In the genomic region with DNA sequence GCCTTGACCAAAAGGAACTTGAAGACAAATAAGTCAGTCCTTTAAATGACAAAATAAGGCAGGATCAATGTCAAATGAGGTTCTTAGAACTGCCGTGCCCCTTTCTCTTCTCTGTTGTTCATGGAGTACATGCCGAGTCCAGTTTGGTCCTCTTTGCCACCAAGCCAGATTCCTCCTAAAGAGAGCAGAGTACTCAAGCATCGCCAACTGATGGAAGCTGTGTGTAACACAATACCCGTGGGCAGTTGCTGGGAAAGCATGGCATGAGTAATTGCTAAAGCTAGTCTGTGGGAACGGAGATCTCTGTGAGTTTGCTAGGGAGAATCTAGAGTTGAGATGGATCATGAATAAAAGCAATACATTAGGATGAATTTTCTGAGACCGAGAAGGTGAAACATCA, we compare ENCODE assay signal across 24 mouse cellular contexts.
DNase-seq lines count a peak whose midpoint lies in the region; ATAC-seq and TF ChIP-seq lines count a peak whose summit lies in the region.
"Had no signal": no experiment of that assay in that cellular context is flagged by ENCODE, and none has a peak within 500 bp of the region (broad histone marks: within the 10 kb centered on the region; RNA-seq: fewer than 3 reads in every experiment).

No protein-coding gene starts in this region.

- no peak for TF ChIP-seq CTCF in kidney, postnatal 0 days (IDR thresholded peaks at IDR 0.05; ENCODE audit: low read depth)

- no peak overlapping the region for H3K27ac ChIP-seq in kidney, postnatal 0 days
- H3K27ac ChIP-seq: heart, embryonic 13.5 days; midbrain, embryonic 13.5 days; neural tube, embryonic 13.5 days; stomach, embryonic 15.5 days had no signal

- no peaks in the 10 kb centered on the region for H3K36me3 ChIP-seq in kidney, postnatal 0 days (ENCODE audit: insufficient read depth, low read length)
- H3K36me3 ChIP-seq: heart, embryonic 13.5 days; midbrain, embryonic 13.5 days; neural tube, embryonic 13.5 days; stomach, embryonic 15.5 days had no signal

- no peaks in the 10 kb centered on the region for H3K27me3 ChIP-seq in kidney, postnatal 0 days (ENCODE audit: insufficient read depth, low read length)
- H3K27me3 ChIP-seq: heart, embryonic 13.5 days; midbrain, embryonic 13.5 days; neural tube, embryonic 13.5 days; stomach, embryonic 15.5 days had no signal

- WGBS in kidney, postnatal 0 days: 45% methylated on average over 6 of the region's 6 CpGs

- no peak overlapping the region for H3K4me3 ChIP-seq in kidney, postnatal 0 days (replicated peaks; ENCODE audit: low read depth, low read length)
- H3K4me3 ChIP-seq: heart, embryonic 13.5 days; midbrain, embryonic 13.5 days; neural tube, embryonic 13.5 days; stomach, embryonic 15.5 days had no signal

- no peaks in the 10 kb centered on the region for H3K9me3 ChIP-seq in kidney, postnatal 0 days (replicated peaks; ENCODE audit: low read length)
- H3K9me3 ChIP-seq: heart, embryonic 13.5 days; midbrain, embryonic 13.5 days; neural tube, embryonic 13.5 days; stomach, embryonic 15.5 days had no signal

- no peak overlapping the region for H3K9ac ChIP-seq in kidney, postnatal 0 days (ENCODE audit: low read depth, low read length)
- H3K9ac ChIP-seq: heart, embryonic 13.5 days; hindbrain, embryonic 14.5 days; liver, postnatal 0 days; midbrain, embryonic 13.5 days; neural tube, embryonic 13.5 days; stomach, embryonic 15.5 days had no signal

- 0 out of 2 replicates have a peak, but pooled peaks cover 5% of the 10 kb centered on the region for H3K4me1 ChIP-seq in kidney, postnatal 0 days (replicated peaks; ENCODE audit: insufficient read depth, low read length)
- H3K4me1 ChIP-seq: heart, embryonic 13.5 days; stomach, embryonic 15.5 days had no signal

- ATAC-seq in frontal cortex, adult (ENCODE audit: low TSS enrichment): peak; percentile 38; the same call in 1 of the 2 replicates
- peak; percentile 79 for ATAC-seq in kidney, postnatal 0 days (replicated peaks; ENCODE audit: low FRiP score, low read depth)
- ATAC-seq: liver, postnatal 0 days; midbrain, embryonic 13.5 days had no signal

- H3K4me2 ChIP-seq in kidney, postnatal 0 days (ENCODE audit: low read length): no peak overlapping the region
- H3K4me2 ChIP-seq: heart, embryonic 13.5 days; hindbrain, embryonic 14.5 days; midbrain, embryonic 13.5 days; neural tube, embryonic 13.5 days; stomach, embryonic 15.5 days had no signal

- no peak for DNase-seq in frontal cortex, postnatal 10 days (ENCODE audit: low spot score in 2 of 2)
- DNase-seq in kidney, postnatal 0 days (ENCODE audit: low spot score): peak; percentile 81
- no peak for DNase-seq in kidney, postnatal 14 days
- DNase-seq in Muller cell, postnatal 12 days (ENCODE audit: inconsistent ontology term): peak; percentile 45
- peak; percentile 20 for DNase-seq in gastrocnemius, postnatal 14 days
- DNase-seq in left cerebral cortex, postnatal 36 days (ENCODE audit: low spot score in 2 of 2): no peak
- DNase-seq: adrenal gland, adult 8-10 months; B cell, adult 2 months; cerebellum, adult 9-11 months; embryo, embryonic 11 days; heart, adult 18-20 months; kidney, postnatal 36 days; layer of hippocampus, postnatal 36 days; liver, postnatal 0 days; lung, postnatal 10 days; right cerebral cortex, postnatal 25 days; thymus, adult 18-20 months; thymus, postnatal 4 days had no signal

- intact Hi-C loops in gastrocnemius, postnatal 14 days (cut with DNase I; ENCODE audit: low total_unique reads): no loop called here
- intact Hi-C loops in left cerebral cortex, postnatal 36 days (cut with DNase I): no loop called here

Comparison
In these comparisons a context has a peak if more than half of its experiments do, and no peak if none do; other contexts are left out.
1. DNase-seq: peak in kidney, postnatal 0 days (single experiment), Muller cell, postnatal 12 days (single experiment) and gastrocnemius, postnatal 14 days (single experiment); none in frontal cortex, postnatal 10 days (0 of 2), kidney, postnatal 14 days (single experiment) and left cerebral cortex, postnatal 36 days (0 of 2).